Mouse (Mus musculus): Measurements from ENCODE around the gene Pnpla2.
"Not testable (repeated sequence)": the region's sequence is repeated elsewhere in the genome, so short reads cannot be mapped to it uniquely, and the experiment has no call there.

Pnpla2 gene

DNA sequence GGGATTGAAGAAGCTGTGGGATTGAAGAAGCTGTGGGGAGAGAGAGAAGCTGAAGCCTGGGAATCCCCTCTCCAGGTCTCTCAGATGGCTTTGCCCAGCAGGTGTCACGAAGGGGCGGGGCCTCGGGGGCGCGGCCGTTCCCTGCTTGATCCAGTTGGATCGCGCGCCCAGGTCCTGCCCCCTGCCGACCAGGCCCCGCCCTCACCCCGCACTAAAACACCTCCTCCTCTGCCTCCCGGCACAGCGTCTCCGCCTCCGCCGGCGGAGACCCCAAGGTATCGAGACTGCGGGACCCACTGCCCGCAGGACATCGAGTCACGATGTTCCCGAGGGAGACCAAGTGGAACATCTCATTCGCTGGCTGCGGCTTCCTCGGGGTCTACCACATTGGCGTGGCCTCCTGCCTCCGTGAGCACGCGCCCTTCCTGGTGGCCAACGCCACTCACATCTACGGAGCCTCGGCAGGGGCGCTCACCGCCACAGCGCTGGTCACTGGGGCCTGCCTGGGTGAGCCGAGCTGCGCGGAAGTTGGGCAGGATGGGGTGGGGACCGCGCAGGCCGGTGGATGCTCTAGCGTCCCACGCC lies at the start of gene Pnpla2:
Gene Pnpla2 (plus strand): TSS at position 232 of the 585 bp plus-strand sequence.
- peak; percentile 99 for DNase-seq

GRCm38 (mm10) chr7:141405466-141405865 lies 49.5 kb upstream of the Pnpla2 start:
- DNase-seq: no peak

DNA sequence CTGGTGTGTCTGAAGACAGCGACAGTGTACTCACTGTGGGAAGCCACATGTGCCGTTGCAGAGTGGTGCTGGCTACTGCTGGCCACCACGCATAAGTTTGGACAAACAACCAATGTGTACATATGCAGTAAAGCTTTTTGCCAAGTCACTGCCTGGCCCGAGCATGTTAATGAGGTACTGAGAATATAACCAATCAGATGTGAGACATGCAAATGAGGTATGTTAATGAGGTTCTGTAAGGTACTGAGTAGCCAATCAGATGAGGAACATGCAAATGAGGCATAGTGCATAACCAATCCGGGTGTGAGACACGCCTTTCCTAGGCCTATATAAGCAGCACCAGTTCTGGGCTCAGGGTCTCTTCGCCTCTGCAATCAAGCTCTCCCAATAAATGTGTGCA lies 47.3 kb upstream of the Pnpla2 start:
- not testable (repeated sequence) for DNase-seq

GRCm38 (mm10) chr7:141408833-141409232 lies 46.2 kb upstream of the Pnpla2 start:
- DNase-seq: peak; percentile 93

DNA sequence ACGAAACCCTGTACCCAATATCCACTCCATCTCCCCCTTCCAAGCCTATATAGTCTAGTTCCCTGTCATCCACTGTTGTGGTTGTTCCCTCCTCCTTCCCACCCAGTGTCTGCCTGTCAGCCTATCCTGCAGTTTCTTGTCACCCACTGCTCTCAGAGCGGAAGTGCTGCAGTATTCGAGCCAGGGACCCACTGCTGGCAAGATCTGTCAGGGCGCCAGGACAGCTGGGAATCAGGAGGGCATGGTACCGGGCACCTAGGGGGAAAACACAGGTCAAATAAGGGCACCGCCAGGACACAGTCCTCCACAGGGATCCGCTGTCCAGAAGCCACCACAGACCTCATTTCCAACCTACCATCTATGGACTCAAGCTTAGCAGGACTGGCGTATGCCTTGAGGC lies 44.4 kb upstream of the Pnpla2 start:
- no peak for DNase-seq

- DNase-seq: no peak
Measured at GRCm38 (mm10) chr7:141411667-141412066, 43.3 kb upstream of the Pnpla2 start.

GRCm38 (mm10) chr7:141413331-141413730 lies 41.7 kb upstream of the Pnpla2 start:
- DNase-seq: no peak

GRCm38 (mm10) chr7:141413809-141414584 lies 41.0 kb upstream of the Pnpla2 start, which contains the start of gene Gatd1:
TSS of gene Gatd1 (minus strand) at chr7:141414136.
- DNase-seq: peak; percentile 100

- no peak for DNase-seq
Measured at GRCm38 (mm10) chr7:141416144-141416841, 38.7 kb upstream of the Pnpla2 start.

- DNase-seq: no peak
Measured at GRCm38 (mm10) chr7:141417731-141418681, 37.0 kb upstream of the Pnpla2 start.

- DNase-seq: peak; percentile 79
Measured at GRCm38 (mm10) chr7:141418970-141419369, 36.0 kb upstream of the Pnpla2 start.

- DNase-seq: no peak
Measured at GRCm38 (mm10) chr7:141420030-141420702, 34.8 kb upstream of the Pnpla2 start.

DNA sequence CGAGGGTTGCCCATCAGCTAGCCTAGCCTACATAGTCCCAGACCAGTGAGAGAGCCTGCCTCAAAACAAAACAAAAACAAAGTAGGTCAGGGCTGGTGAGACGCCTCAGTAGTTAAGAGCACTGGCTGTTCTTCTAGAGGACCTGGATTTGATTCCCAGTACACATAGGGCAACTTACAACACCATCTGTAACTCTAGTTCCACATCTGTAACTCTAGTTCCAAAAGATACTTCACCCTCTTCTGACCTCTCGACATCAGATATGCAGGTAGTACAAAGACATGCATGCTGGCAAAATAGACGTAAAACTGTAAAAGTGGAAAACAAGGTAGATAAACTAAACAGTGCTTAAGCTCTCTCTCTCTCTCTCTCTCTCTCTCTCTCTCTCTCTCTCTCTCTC lies 31.2 kb upstream of the Pnpla2 start:
- DNase-seq: no peak

DNA sequence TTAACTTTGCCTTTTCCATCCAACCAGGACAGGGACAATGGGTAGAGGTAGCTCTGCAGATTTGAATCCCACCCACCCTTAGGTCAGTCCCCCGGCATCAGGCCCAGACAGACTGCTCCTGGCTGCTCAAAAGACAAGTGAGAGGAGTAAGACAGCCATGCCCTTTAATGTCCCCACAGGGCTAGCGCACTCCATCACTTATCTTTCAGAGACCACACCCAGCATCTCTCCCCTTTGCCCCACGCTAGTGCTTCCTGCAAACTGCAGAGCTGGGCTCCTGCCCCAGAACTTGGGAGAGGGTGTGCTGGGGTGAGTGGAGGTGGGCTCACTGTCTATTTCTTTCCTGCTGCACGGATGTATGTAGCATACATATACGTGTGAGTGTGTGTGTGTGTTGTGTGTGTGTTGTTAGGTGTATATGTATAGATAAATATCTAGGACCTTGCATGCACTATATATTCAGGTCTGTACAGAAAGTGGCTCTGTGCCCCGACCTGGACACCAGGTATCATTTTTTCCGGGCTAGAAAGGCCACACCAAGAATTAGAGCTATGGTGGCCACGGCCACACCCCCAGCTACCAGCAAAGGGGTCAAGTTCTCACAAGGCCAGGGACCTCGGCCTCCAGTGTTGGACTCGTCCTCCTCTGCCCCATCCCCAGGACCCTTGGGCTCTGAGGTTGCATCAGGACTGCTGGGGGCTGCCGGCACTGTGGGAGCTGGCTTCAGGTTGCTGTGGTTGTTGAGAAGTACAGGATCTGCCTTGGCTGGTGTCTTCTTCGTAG lies 27.9 kb upstream of the Pnpla2 start:
- no peak for DNase-seq

- DNase-seq: no peak
Measured at GRCm38 (mm10) chr7:141428701-141429100, 26.3 kb upstream of the Pnpla2 start.

- DNase-seq: peak; percentile 62
Measured at GRCm38 (mm10) chr7:141429310-141429709, 25.7 kb upstream of the Pnpla2 start, which contains the start of gene Cend1. TSS of gene Cend1 (minus strand) at chr7:141429491.

DNA sequence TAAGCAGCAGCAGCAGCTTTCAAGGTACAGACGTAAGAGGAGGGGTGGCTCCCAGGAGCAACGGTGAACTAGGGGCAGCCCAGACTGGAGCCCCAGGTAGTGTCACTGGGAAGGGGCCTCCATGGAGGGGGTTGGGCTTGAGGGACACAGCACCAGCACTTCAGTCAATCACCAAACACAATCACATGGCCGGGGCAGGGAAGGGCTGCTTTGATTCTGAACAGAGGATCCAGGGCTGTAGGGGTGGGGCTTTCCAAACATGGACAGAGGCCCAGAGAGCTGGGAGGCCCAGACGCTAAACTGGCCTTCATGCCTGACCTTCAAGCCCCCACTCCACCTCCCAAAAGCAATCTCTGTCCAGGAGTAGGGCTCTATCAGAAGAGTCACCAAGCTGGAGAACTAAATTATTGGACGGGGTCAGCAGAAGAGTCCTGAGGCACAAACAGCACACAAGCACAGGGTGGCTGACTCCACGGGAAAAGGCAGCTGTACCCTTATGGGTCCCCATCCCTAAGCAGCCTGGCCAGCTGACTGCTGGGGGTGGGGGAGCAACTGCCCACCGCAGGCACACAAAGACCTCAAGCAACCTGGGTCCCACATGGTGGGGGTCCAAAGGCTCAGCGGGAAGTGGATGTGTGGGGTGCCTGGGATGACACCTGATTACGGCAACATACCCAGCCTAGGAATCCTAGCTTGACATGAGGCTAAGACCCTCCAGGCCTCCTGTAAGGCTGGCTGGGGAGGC lies 25.0 kb upstream of the Pnpla2 start:
- DNase-seq: no peak

DNA sequence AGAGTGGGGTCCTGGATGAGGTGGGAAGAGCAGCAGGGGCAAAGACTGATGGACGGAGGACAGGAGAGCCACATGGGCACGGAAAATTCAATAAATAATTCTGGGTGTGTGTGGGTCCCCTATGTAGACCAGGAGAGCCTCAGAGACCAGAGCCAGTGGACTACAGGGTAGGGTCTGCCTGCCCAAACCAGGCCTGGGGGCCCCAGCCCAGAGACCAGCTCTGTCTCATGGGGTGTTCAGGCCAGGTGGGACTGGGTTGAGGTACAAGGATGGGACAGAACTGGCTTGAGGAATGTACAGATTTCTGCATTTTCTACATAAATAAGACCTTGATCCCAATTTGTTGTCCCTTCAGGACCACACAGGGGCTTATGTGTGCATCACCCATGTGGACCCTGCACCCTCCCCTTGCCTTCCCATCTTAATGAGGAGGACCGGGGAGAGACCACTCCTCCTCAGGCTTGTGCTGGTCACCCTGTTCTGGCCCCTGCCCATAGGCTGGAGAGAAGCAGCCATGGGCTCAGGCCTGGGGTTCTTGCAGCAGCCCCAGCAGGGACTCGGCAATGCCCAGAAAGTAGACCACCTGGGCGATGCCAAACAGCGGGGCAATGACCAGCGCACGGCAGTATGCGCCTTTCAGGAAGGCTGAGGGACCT lies 24.3 kb upstream of the Pnpla2 start:
- DNase-seq: no peak

DNA sequence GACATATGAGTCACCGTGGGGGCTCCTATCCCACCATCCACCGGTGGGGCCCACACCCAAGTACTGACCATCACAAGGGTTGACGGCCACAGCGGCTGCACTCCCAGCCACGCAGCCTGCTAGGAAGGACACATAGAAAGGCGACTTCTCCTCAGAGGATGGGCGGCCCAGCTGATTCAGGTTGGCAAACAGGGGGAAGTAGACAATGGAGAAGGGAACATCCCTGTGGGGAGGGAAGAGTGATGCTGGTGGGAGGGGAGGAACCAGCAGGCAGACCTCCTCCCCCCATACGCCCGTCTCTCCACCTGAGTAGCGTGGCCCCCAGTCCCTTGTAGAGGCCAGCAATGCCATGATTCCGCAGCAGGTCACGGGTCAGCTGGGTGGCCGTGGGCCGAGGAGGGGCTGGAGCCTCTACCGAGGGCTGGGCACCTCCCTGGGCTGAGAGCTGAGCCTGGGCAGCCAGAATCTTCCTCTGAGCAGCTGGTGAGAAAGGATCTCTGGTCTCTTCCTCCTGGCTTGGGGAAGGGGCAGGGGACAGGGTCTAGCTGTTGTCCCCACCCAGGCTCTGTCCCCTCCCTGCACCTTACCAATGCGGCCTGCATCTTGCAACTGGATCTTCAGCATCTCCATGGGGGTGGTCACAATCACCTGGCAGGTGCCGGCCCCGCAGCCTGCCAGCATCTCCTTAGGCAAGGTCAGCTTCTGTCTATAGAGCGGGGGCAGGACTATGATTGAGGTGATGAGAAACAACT lies 23.4 kb upstream of the Pnpla2 start:
- no peak for DNase-seq
